Mouse (Mus musculus) E14TG2a.4 (cell line): ENCODE measurements around the gene Otop2.
A peak's percentile ranks its signal among the peaks of the same experiment; 100 is the strongest.

Experiments used
- H3K27me3 ChIP-seq: 2 replicates; pipeline ENCODE4 v1.6.1; 2014; ENCODE audit warnings: low read length, control low read depth; ENCODE audit not compliant: insufficient read depth
- H3K36me3 ChIP-seq: 2 replicates; pipeline ENCODE4 v1.6.1; 2014; ENCODE audit warnings: low read length, control low read depth; ENCODE audit not compliant: insufficient read depth
- H3K4me1 ChIP-seq: replicated peaks from 2 replicates; pipeline ENCODE4 v1.6.1; 2014; ENCODE audit warnings: low read depth, low read length, control low read depth
- H3K4me3 ChIP-seq: replicated peaks from 2 replicates; pipeline ENCODE4 v1.5.1; 2014; ENCODE audit warnings: mild to moderate bottlenecking, low read length
- H3K9me3 ChIP-seq: 2 replicates; pipeline ENCODE4 v1.6.1; 2014; ENCODE audit warnings: low read length, control low read depth
- CTCF ChIP-seq: conservative IDR thresholded peaks from 2 replicates; pipeline ENCODE4 v1.5.1; 2014; ENCODE audit warnings: low read length
- NANOG ChIP-seq: IDR thresholded peaks from 2 replicates; pipeline ENCODE4 v1.6.1; 2014; ENCODE audit warnings: borderline replicate concordance, low read length, mixed read lengths
- POU5F1 ChIP-seq: IDR thresholded peaks from 2 replicates; pipeline ENCODE4 v1.6.1; 2014; ENCODE audit warnings: low read length, borderline replicate concordance

Gene Otop2

DNA sequence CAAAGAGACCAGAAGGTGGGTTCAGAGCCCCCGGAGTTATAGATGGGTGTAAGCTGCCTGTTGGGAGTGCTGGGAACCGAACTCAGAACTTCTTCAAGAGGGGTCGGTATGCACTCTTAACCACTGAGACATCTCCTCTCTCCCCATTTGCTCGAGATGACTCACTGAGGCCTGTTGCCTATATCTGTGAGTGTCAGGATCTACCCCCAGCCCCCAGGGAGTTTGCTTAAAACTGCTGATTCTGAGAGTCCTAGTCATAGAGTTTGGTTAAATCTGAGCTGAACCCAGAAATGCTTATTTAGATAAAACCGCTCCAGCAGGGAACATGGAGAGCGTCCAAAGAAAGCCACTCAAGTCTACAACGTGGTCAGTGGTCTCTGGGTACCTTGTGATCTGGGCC is 32.8 kb upstream of the Otop2 start:
- H3K27me3 ChIP-seq, result no peaks in the 10 kb centered on the region
- H3K36me3 ChIP-seq, result peaks cover 20% of the 10 kb centered on the region
- no peak for TF ChIP-seq CTCF
- TF ChIP-seq POU5F1, result no peak
- no peak for TF ChIP-seq NANOG
- H3K4me1 ChIP-seq, result peaks cover 57% of the 10 kb centered on the region
- H3K4me3 ChIP-seq, result no peak overlapping the region
- H3K9me3 ChIP-seq, result no peaks in the 10 kb centered on the region

DNA sequence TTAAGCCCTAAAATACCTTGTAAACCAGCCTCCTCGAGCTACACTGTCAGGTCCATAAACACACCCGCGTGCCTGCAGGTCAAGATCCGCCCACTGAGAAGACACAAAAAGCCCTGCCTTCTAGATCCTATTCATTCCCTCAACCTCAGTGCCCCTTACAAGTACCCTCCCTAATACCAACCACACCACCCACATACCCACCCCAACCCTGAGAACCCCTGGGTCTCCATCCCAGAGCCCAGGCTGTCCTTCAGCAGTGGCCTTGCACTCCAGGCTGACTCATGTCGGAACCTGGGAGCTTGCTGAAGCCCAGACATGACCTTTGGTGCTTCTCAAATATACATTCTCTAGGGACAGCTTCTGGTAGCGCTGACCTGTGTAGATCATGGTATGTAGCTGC is 32.2 kb upstream of the Otop2 start:
- Histone ChIP-seq H3K4me3 (no peak overlapping the region), H3K36me3 (peaks cover 19% of the 10 kb centered on the region), H3K9me3 (no peaks in the 10 kb centered on the region), H3K4me1 (peaks cover 54% of the 10 kb centered on the region), H3K27me3 (no peaks in the 10 kb centered on the region)
- TF ChIP-seq POU5F1, result no peak
- no peak for TF ChIP-seq NANOG

- TF ChIP-seq POU5F1 (no peak), NANOG (no peak), CTCF (no peak)
- no peaks in the 10 kb centered on the region for H3K9me3 ChIP-seq
Observed at GRCm38 (mm10) chr11:115275509-115275908, 31.5 kb upstream of the Otop2 start.

GRCm38 (mm10) chr11:115275954-115276353 is 31.0 kb upstream of the Otop2 start:
- TF ChIP-seq NANOG (no peak), CTCF (no peak), POU5F1 (no peak)
- Histone ChIP-seq H3K9me3 (no peaks in the 10 kb centered on the region), H3K27me3 (no peaks in the 10 kb centered on the region), H3K4me3 (peak overlapping the region; percentile 93), H3K36me3 (peaks cover 16% of the 10 kb centered on the region), H3K4me1 (peaks cover 43% of the 10 kb centered on the region)

More at GRCm38 (mm10) chr11:115275509-115275908, 31.5 kb upstream of the Otop2 start:
- Histone ChIP-seq H3K4me1 (peaks cover 48% of the 10 kb centered on the region), H3K4me3 (no peak overlapping the region), H3K27me3 (no peaks in the 10 kb centered on the region), H3K36me3 (peaks cover 19% of the 10 kb centered on the region)

DNA sequence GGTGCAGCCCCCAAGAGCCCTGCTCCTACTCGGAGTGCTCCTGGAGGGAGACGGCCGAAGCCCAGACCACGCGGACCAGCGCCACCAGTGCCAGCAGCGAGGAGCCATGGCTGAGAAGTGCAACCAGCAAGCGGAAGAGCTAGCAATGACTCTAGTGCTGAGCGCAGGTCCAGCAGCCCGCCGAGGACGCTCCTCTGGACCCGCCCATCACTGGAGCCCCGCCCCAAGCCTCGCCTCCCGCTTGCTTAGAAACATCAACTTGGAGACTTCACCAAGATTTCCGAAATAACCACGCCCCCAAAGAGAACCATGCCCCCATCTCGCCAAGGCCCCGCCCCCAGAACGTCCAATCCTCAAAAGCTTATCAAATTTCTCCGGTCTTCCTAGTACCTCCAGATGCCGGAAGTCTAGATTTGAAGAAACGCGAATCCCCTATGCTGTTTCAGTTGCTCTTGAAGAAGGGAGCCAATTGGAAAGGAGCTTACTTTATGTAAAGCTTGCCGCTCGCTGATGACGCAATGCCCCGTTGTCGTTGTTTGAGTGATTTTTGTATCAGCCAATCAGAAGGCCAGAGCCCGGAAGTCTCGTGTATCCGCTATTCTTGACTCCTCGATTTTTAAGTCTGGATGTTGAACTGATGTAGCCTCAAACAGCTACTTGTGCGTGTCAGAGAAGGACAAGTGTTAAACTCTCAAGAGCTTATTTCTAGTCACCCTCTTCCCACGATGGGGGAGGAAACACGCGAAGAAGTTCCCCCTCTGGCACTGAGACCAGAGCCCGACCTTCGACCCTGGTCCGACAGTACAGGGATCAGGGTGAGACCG is 30.0 kb upstream of the Otop2 start, which contains the start of gene Fdxr:
Fdxr (minus strand) TSS at position 271 of the 824 bp plus-strand sequence.
- peaks cover 9% of the 10 kb centered on the region; the same call in 1 of the 2 replicates for H3K36me3 ChIP-seq
- no peaks in the 10 kb centered on the region for H3K9me3 ChIP-seq
- no peak for TF ChIP-seq POU5F1
- TF ChIP-seq CTCF, result no peak
- no peak for TF ChIP-seq NANOG
- peaks cover 33% of the 10 kb centered on the region for H3K4me1 ChIP-seq
- H3K4me3 ChIP-seq, result peak within 1 kb of the TSS; percentile 93
- H3K27me3 ChIP-seq, result no peaks in the 10 kb centered on the region

GRCm38 (mm10) chr11:115277604-115277975 is 29.4 kb upstream of the Otop2 start:
- Histone ChIP-seq H3K4me3 (peak overlapping the region; percentile 93), H3K4me1 (peaks cover 30% of the 10 kb centered on the region), H3K27me3 (no peaks in the 10 kb centered on the region), H3K9me3 (no peaks in the 10 kb centered on the region), H3K36me3 (0 out of 2 replicates have a peak, but pooled peaks cover 3% of the 10 kb centered on the region)
- no peak for TF ChIP-seq POU5F1

- Histone ChIP-seq H3K4me3 (no peak overlapping the region), H3K27me3 (no peaks in the 10 kb centered on the region), H3K4me1 (peaks cover 26% of the 10 kb centered on the region), H3K36me3 (0 out of 2 replicates have a peak, but pooled peaks cover 3% of the 10 kb centered on the region), H3K9me3 (no peaks in the 10 kb centered on the region)
- TF ChIP-seq NANOG (no peak), POU5F1 (no peak), CTCF (no peak)
Observed at GRCm38 (mm10) chr11:115278176-115278575, 28.8 kb upstream of the Otop2 start.

DNA sequence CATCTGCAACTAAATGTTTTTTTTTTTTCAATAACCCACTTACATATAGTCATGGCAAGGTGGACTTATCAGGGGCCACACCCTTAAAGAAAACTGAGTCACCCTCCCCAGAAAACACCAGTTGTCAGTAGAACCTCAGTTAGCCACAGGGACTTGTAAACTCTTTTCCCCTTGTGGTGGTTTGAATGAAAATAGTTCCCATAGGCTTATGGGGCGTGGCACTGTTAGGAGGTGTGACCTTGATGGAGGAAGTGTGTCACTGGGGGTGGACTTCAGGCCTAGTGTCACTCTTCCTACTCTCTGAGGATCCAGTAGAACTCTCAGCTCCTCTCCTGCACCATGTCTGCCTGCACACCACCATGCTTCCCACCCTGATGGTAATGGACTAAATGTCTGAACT is 27.2 kb upstream of the Otop2 start:
- H3K4me3 ChIP-seq, result no peak overlapping the region
- H3K36me3 ChIP-seq, result 0 out of 2 replicates have a peak, but pooled peaks cover 1% of the 10 kb centered on the region
- TF ChIP-seq CTCF (no peak), NANOG (no peak), POU5F1 (no peak)
- H3K9me3 ChIP-seq, result no peaks in the 10 kb centered on the region
- H3K27me3 ChIP-seq, result no peaks in the 10 kb centered on the region
- peaks cover 24% of the 10 kb centered on the region for H3K4me1 ChIP-seq

- H3K9me3 ChIP-seq, result no peaks in the 10 kb centered on the region
- TF ChIP-seq CTCF (no peak), NANOG (no peak), POU5F1 (no peak)
- H3K36me3 ChIP-seq, result no peaks in the 10 kb centered on the region
- H3K4me3 ChIP-seq, result no peak overlapping the region
- H3K4me1 ChIP-seq, result peaks cover 36% of the 10 kb centered on the region
- no peaks in the 10 kb centered on the region for H3K27me3 ChIP-seq
Observed at GRCm38 (mm10) chr11:115282295-115282694, 24.7 kb upstream of the Otop2 start.
